Mouse (Mus musculus): ENCODE data around the gene Ankrd60. TPM values are rescaled to one million over a fixed set of nuclear protein-coding genes. Genes with fewer than 3 reads are reported as not detected.

Gene Ankrd60
- not detected in 2 replicates for polyA plus RNA-seq (2015; fragmentation: Nextera tagmentation; extraction: Ambion mirVana)

DNA sequence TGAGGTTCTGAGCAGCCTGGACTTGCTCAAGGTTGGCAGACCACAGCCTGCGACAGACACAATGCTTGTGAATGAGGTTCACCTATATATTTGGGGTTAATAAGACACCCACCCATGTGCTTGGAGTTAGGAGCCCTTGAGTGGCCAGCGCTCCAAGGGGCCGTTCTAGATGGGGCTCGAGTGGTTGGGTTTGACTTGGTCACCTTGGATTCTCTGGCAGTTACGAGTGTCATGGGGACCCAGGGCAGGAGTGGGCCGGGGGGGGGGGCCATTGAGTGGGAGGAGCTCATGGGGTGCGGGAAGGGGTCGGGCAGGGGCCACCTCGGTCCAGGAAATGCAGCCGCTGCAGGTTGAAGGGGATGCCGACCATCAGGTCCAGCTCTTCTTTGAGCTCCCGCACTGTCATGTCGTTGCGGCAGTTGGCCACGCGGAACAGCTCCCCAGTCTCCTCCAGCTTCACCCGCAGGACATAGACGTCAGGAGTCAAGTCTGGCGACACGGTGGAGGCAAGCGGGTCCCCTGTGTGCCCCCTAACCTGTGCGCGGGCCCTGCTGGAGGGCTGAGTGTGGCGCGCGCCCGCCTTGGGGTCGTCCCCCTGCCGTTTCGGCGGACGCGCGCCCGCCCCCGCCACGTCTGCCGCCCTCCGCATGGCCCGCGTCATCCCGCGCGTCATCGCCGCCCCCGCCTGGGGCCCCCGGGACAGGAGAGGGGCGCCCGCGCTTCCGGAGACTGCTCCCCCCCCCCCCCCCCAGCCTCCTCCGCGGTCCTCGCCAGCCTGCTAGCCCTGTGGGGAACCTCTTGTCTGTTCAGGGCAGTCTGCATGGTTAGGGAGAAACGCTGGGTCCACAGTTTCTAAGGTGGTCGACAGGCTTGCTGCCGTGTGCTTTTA is at the start of gene Ankrd60:
Gene Ankrd60 (minus strand): TSS at position 697 of the 889 bp plus-strand sequence.
- H3K36me3 ChIP-seq = no peaks in the 10 kb centered on the region
- 10% methylated on average over 40 of the region's 58 CpGs for WGBS
- no peak within 1 kb of the TSS for H3K27ac ChIP-seq
- no peaks in the 10 kb centered on the region for H3K9me3 ChIP-seq
- H3K4me2 ChIP-seq = peak within 1 kb of the TSS; percentile 85
- H3K9ac ChIP-seq = peak within 1 kb of the TSS; percentile 32
- H3K4me3 ChIP-seq = peak within 1 kb of the TSS; percentile 40
- ATAC-seq (ENCODE audit: borderline replicate concordance, extremely low read depth, low FRiP score, low TSS enrichment) = peak; percentile 67
- H3K4me1 ChIP-seq = 0 out of 2 replicates have a peak, but pooled peaks cover 10% of the 10 kb centered on the region
- peaks cover 13% of the 10 kb centered on the region; the same call in 1 of the 2 replicates for H3K27me3 ChIP-seq

DNA sequence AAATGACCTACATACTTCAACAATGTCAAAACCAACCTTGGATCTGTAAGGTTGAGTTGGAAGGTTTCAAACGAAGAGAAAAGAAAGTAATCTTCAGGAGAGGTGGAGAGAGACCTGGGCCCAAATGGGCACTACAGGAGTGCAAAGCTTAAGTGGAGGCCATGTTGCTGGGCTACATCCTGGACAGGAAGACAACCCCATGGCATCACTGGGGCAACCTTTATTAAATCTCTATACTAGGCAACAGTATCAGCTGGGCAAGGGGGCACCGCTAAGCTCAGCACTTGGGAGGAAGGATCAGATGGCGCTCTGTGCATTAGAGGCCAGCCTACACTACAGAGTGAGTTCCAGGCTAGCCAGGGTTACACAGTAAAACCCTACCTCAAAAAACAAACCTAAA is 47.6 kb upstream of the Ankrd60 start:
- Histone ChIP-seq H3K4me3 (no peak overlapping the region), H3K36me3 (no peaks in the 10 kb centered on the region), H3K9ac (no peak overlapping the region), H3K4me1 (0 out of 2 replicates have a peak, but pooled peaks cover 3% of the 10 kb centered on the region), H3K9me3 (no peaks in the 10 kb centered on the region), H3K27ac (no peak overlapping the region), H3K27me3 (no peaks in the 10 kb centered on the region), H3K4me2 (no peak overlapping the region)
- ATAC-seq (ENCODE audit: borderline replicate concordance, extremely low read depth, low FRiP score, low TSS enrichment) = no peak
- 90% methylated on average over 3 of the region's 3 CpGs for WGBS

DNA sequence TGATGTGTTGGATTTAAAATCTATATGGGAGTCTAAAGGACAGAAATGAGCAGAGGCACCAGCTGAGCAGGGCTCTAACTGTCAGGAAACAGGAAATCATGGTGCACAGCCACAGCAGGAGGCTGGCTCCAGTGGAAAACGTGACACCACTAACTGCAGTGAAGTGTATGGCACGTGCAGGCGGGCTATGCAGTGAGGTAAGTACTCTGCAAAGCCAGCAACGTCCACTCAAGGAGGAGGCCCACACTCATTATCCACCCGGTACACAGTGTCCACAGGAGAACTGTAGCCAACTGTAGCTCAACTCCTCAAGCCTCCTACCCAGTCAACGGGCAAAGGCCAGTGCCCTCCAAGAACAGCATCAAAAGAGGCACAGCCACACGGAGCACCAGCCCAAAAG is 46.5 kb upstream of the Ankrd60 start:
- Histone ChIP-seq H3K9ac (no peak overlapping the region), H3K4me2 (no peak overlapping the region), H3K9me3 (no peaks in the 10 kb centered on the region), H3K36me3 (no peaks in the 10 kb centered on the region), H3K27me3 (no peaks in the 10 kb centered on the region), H3K4me1 (0 out of 2 replicates have a peak, but pooled peaks cover 3% of the 10 kb centered on the region), H3K4me3 (no peak overlapping the region), H3K27ac (no peak overlapping the region)
- 60% methylated on average over 7 of the region's 7 CpGs for WGBS
- ATAC-seq (ENCODE audit: borderline replicate concordance, extremely low read depth, low FRiP score, low TSS enrichment) = no peak

DNA sequence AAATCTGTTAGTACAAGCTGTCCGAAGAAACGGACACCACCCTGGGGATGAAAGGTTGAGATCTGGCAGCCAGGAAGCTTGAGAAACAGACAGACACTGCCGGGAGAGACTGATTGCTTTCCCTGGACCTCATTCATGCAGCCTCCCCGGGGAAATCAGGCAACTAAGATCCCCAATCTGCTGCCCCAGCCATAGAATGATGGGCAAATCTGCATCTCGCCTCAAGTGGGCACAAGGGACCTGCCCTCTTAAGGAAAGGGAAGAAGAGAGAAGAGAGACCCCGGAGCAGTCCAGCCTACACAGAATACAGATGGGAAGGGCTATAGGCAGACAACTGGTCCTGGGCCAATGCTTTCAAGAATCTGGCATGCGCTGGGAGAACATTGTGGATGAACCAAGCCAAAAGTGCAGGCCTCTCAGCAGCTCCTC is 44.0 kb upstream of the Ankrd60 start:
- Histone ChIP-seq H3K27ac (no peak overlapping the region), H3K36me3 (no peaks in the 10 kb centered on the region), H3K9ac (no peak overlapping the region), H3K4me3 (no peak overlapping the region), H3K4me1 (0 out of 2 replicates have a peak, but pooled peaks cover 3% of the 10 kb centered on the region), H3K27me3 (no peaks in the 10 kb centered on the region), H3K4me2 (no peak overlapping the region), H3K9me3 (no peaks in the 10 kb centered on the region)
- ATAC-seq (ENCODE audit: borderline replicate concordance, extremely low read depth, low FRiP score, low TSS enrichment) = no peak
- 51% methylated on average over 7 of the region's 7 CpGs for WGBS

DNA sequence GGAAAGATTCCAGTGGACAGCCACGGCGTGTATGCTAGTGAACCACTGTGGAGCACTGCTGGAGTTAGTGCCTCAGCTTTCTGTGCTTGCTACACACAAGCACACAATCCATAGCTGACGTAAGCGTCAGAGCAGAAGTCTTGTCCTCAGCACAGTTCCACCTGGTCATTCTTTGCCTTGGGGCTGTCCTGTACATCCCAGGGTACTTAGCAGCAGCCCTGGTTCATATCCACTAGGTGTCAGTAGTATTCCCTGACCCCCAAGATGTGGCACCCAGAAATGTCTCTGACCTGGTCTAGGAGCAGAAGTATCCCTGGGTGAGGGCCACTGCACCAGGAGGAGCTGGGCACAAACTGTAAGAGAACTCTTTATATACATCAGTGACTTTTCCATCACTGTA is 42.5 kb upstream of the Ankrd60 start:
- no peak for ATAC-seq (ENCODE audit: borderline replicate concordance, extremely low read depth, low FRiP score, low TSS enrichment)
- Histone ChIP-seq H3K4me1 (peaks cover 11% of the 10 kb centered on the region), H3K4me2 (no peak overlapping the region), H3K27ac (no peak overlapping the region), H3K27me3 (no peaks in the 10 kb centered on the region), H3K4me3 (no peak overlapping the region), H3K36me3 (no peaks in the 10 kb centered on the region), H3K9me3 (no peaks in the 10 kb centered on the region), H3K9ac (no peak overlapping the region)
- WGBS = 93% methylated on average over 4 of the region's 4 CpGs

DNA sequence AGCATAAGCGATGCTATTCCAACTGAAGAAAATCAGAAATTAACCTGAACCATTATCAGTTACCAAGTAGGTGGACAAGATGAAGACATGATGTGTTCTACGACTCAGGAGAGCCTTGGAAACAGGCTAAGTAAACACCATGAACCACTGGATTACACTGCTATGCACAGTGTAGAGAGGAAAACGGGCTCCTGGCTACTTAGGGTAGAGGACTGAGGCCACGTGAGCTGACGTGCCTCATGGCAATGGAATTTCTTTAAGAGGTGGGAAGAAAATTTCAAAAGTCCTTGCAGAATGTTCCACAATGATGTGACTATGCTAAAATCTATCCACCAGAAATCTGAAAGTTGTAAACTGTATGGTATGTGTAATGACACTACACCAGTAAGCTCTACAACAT is 41.0 kb upstream of the Ankrd60 start:
- no peaks in the 10 kb centered on the region for H3K27me3 ChIP-seq
- no peak for ATAC-seq (ENCODE audit: borderline replicate concordance, extremely low read depth, low FRiP score, low TSS enrichment)

DNA sequence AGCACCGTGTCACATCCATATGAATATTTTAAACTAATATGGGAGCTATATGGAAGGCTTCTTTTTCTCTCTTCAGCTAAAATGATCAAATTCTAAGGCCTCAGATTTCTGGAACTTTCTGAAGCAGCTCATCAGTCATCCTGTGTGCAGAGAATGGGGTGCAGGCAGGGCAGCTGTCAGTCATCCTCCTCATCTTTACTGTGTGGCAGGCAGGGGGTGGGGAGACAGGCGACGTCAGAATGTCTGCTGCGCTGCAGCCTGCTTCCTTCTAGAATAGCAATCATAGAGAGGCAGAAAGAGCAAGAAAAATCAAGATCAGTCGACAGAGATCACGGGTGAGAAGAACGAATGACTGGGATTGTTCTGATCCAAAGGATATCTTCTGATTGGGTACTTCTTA is 38.0 kb upstream of the Ankrd60 start:
- H3K9me3 ChIP-seq = no peaks in the 10 kb centered on the region
- peak overlapping the region; percentile 50 for H3K27ac ChIP-seq
- H3K4me1 ChIP-seq = peaks cover 14% of the 10 kb centered on the region
- no peaks in the 10 kb centered on the region for H3K27me3 ChIP-seq
- 53% methylated on average over 7 of the region's 7 CpGs for WGBS
- H3K36me3 ChIP-seq = no peaks in the 10 kb centered on the region; the same call in 1 of the 2 replicates
- no peak overlapping the region for H3K9ac ChIP-seq
- H3K4me2 ChIP-seq = no peak overlapping the region
- no peak for ATAC-seq (ENCODE audit: borderline replicate concordance, extremely low read depth, low FRiP score, low TSS enrichment)
- H3K4me3 ChIP-seq = no peak overlapping the region

More for the DNA sequence above, 41.0 kb upstream of the Ankrd60 start:
- 67% methylated on average over 5 of the region's 5 CpGs for WGBS
- Histone ChIP-seq H3K9me3 (no peaks in the 10 kb centered on the region), H3K36me3 (no peaks in the 10 kb centered on the region), H3K9ac (no peak overlapping the region), H3K4me3 (no peak overlapping the region), H3K4me1 (peaks cover 17% of the 10 kb centered on the region), H3K27ac (no peak overlapping the region), H3K4me2 (no peak overlapping the region)

DNA sequence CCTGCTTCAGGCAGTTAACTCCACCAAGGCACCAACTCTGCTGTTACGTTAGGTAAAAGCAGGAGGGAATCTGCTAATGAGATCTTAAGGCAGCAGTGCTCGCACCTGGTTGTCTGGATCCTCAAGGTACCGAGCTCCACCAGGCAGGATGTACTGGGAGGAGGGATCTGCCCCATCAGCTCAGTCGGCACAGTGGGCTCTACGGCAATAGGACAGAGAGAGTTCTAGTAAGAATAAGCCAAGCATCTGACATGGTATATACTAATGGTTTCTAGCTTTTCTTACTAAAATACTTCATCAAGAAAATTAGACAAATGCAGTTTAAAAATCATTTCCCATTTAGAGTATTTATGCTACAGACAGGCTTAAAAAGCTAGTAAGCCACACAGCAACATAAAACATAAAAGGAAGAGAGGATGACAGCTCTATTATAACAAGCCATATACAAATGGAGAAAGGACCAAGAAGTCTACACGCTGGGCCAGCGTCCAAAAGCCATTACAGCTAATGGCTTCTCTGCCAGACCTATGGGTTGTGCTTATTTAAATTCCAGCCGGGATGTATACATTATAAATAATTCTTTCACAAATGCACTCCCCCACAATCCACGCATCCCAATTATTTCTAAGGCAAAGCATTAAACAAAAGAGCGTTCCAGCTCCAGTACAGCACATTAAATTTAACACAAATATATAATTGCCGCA is 37.4 kb upstream of the Ankrd60 start:
- Histone ChIP-seq H3K4me1 (peaks cover 14% of the 10 kb centered on the region), H3K9me3 (no peaks in the 10 kb centered on the region), H3K4me3 (no peak overlapping the region), H3K9ac (no peak overlapping the region), H3K27me3 (no peaks in the 10 kb centered on the region), H3K36me3 (no peaks in the 10 kb centered on the region; the same call in 1 of the 2 replicates), H3K4me2 (no peak overlapping the region), H3K27ac (peak overlapping the region; percentile 50)
- WGBS = 52% methylated on average over 11 of the region's 11 CpGs
- peak; percentile 83; the same call in 1 of the 2 replicates for ATAC-seq (ENCODE audit: borderline replicate concordance, extremely low read depth, low FRiP score, low TSS enrichment)

DNA sequence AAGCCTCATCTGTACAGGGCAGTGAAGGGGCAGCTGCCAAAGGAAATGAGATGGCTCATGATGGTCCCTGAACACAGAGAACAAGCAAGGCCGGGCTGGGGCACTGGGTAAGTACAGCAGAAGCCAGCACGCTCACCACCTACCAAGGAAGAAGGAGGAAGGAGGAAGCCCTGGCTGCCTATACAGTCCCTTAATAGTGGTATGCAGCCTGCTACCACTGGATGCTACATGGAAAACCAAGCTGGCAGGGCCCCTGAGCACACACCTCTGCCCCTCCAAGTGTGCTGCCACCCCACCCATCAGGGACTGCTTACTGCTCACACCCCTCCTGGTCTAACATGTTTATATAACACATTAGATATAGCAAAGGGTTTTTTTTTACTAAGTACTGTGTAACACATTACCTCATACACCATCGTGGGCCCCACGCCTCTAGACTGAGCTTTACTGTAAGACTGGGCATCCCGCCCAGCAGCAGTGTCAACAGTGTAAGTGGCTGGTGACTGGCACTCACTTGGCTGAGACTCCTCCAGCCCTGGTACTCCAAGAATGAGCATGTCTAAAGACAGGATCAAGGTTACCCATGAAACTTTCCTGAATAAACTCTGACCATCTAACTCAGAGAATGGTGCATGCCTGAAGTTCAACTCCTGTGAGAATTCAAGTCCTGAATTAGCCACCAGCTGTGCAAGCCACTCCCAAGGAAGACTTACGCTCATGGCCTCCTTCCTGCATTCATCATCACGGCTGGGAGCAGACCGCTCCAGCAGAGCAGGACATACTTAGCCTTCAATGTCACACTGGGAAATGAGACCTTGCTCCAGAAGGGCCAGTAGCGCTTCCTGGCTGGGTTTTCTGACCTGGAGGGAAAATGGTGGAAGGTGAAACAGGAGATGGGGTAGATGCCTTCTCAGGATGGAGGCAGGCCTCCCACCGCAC is 30.1 kb upstream of the Ankrd60 start:
- ATAC-seq (ENCODE audit: borderline replicate concordance, extremely low read depth, low FRiP score, low TSS enrichment) = peak; percentile 95
- Histone ChIP-seq H3K9ac (no peak overlapping the region), H3K4me2 (no peak overlapping the region), H3K4me3 (no peak overlapping the region), H3K27me3 (no peaks in the 10 kb centered on the region), H3K9me3 (no peaks in the 10 kb centered on the region), H3K27ac (peak overlapping the region; percentile 69), H3K4me1 (peaks cover 21% of the 10 kb centered on the region), H3K36me3 (no peaks in the 10 kb centered on the region; the same call in 1 of the 2 replicates)
- WGBS = 40% methylated on average over 10 of the region's 10 CpGs

DNA sequence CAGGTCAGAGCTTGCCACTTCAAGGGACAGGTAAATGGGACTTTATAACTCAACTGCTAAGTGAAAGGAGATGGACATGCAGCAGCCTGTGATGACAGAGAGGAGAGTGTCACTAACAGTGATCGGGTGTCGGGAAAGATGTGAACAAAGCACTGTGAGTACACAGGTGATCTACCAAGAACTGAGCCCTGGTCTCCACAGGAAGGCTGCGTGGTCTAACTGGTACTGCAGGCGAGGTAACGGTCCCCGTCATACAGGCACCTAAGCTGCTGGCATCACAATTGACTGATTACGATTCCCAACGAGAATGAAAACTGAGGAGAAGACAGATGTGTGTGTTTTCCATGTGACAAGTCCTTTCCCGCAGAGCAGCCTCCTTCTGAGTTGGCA is 28.2 kb upstream of the Ankrd60 start:
- Histone ChIP-seq H3K27ac (no peak overlapping the region), H3K9ac (no peak overlapping the region), H3K4me3 (no peak overlapping the region), H3K9me3 (no peaks in the 10 kb centered on the region), H3K4me2 (no peak overlapping the region), H3K27me3 (no peaks in the 10 kb centered on the region), H3K4me1 (peaks cover 21% of the 10 kb centered on the region), H3K36me3 (no peaks in the 10 kb centered on the region)
- WGBS = 88% methylated on average over 9 of the region's 9 CpGs
- ATAC-seq (ENCODE audit: borderline replicate concordance, extremely low read depth, low FRiP score, low TSS enrichment) = no peak

DNA sequence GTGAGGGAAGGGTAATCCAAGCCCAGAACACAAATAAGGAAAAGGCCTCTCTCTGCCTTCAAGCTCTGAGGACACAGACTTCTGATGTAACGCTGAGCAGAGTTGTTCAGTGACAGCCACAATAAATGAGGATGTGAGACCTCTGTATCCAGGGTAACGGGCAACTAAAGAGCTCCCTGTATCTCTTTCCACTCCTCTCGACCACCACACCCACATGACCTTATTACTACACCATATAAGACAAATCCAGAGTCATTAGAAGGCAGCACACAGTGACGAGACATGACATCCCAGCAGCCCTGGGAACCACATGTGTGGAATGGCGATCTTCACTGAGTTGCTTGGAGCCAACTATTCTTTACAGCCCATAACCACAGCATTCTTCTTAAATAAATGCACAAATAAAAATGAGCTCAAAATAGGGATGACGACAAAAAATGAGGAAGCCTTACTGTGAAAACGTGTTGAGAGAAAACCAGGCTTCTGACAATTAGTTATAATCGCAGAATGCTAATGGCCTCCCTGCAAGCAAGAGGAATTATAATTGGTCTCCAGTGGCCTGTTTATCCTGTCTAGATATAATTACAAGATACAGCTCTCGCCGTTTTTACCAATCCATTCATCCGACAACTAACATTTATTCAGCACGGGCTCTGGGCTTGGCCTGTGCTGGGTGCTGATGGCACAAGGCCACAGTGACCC is 27.7 kb upstream of the Ankrd60 start:
- no peak overlapping the region for H3K4me3 ChIP-seq
- no peak for ATAC-seq (ENCODE audit: borderline replicate concordance, extremely low read depth, low FRiP score, low TSS enrichment)
- H3K9me3 ChIP-seq = no peaks in the 10 kb centered on the region
- peaks cover 21% of the 10 kb centered on the region for H3K4me1 ChIP-seq
- H3K36me3 ChIP-seq = no peaks in the 10 kb centered on the region
- no peaks in the 10 kb centered on the region for H3K27me3 ChIP-seq
- 72% methylated on average over 12 of the region's 12 CpGs for WGBS
- no peak overlapping the region for H3K9ac ChIP-seq
- no peak overlapping the region for H3K4me2 ChIP-seq
- no peak overlapping the region for H3K27ac ChIP-seq

Measured in lung, embryonic 15.5 days (tissue).